Mouse (Mus musculus) cerebral cortex, adult 2 months (tissue): ENCODE data around the gene Klrd1.

Source experiments
- WGBS: fragments of 180-500 bp; shearing (Covaris S2); methylation state at CpG from one replicate; pipeline ENCODE4 v1.1.7; 2018; 5-methylcytosine and 5-hydroxymethylcytosine counted together

Gene Klrd1

GRCm38 (mm10) chr6:129591508-129591907, at the start of gene Klrd1:
Gene Klrd1 (plus strand): TSS chr6:129591782.
- WGBS = 74% methylated on average over 3 of the region's 3 CpGs

- 55% methylated on average over 9 of the region's 9 CpGs for WGBS
These were observed 49.7 kb upstream of the Klrd1 start for GRCm38 (mm10) chr6:129541931-129542330.

GRCm38 (mm10) chr6:129542540-129542939, 49.0 kb upstream of the Klrd1 start:
- 59% methylated on average over 3 of the region's 3 CpGs for WGBS

- 42% methylated on average over 6 of the region's 6 CpGs for WGBS
These were observed 47.6 kb upstream of the Klrd1 start for GRCm38 (mm10) chr6:129543709-129544606.

GRCm38 (mm10) chr6:129547277-129547676, 44.3 kb upstream of the Klrd1 start:
- 88% methylated on average over 2 of the region's 2 CpGs for WGBS

GRCm38 (mm10) chr6:129548009-129548408, 43.6 kb upstream of the Klrd1 start:
- 77% methylated on average over 3 of the region's 3 CpGs for WGBS

- 11% methylated on average over 12 of the region's 12 CpGs for WGBS
These were observed 32.5 kb upstream of the Klrd1 start for GRCm38 (mm10) chr6:129558946-129559640.

- WGBS = 54% methylated on average over 4 of the region's 4 CpGs
These were observed 31.9 kb upstream of the Klrd1 start for GRCm38 (mm10) chr6:129559641-129560027.

GRCm38 (mm10) chr6:129565257-129565656, 26.3 kb upstream of the Klrd1 start:
- 85% methylated on average over 2 of the region's 2 CpGs for WGBS

GRCm38 (mm10) chr6:129575315-129575714, 16.3 kb upstream of the Klrd1 start:
- 47% methylated on average over 2 of the region's 2 CpGs for WGBS

GRCm38 (mm10) chr6:129577605-129578004, 14.0 kb upstream of the Klrd1 start, which contains the start of gene Klre1:
Gene Klre1 (plus strand): TSS chr6:129577905.
- WGBS = 92% methylated on average over 8 of the region's 8 CpGs

GRCm38 (mm10) chr6:129581274-129581673, 10.3 kb upstream of the Klrd1 start:
- WGBS = 61% methylated on average over 4 of the region's 4 CpGs

GRCm38 (mm10) chr6:129581896-129582295, 9.7 kb upstream of the Klrd1 start:
- 87% methylated on average over 4 of the region's 4 CpGs for WGBS

GRCm38 (mm10) chr6:129583014-129583413, 8.6 kb upstream of the Klrd1 start:
- 75% methylated on average over 3 of the region's 3 CpGs for WGBS

- whole genome bisulfite sequencing = 85% methylated on average over 4 of the region's 4 CpGs
These were observed 32.2 kb downstream of the Klrd1 start, which contains the start of gene Klrk1 for GRCm38 (mm10) chr6:129623735-129624134. Gene Klrk1 (minus strand): TSS chr6:129623864.

GRCm38 (mm10) chr6:129631046-129631445, 39.5 kb downstream of the Klrd1 start:
- 71% methylated on average over 2 of the region's 2 CpGs for WGBS

- WGBS = 90% methylated on average over 3 of the region's 3 CpGs
These were observed 51.7 kb downstream of the Klrd1 start, which contains the start of gene Klrc3 for GRCm38 (mm10) chr6:129643237-129643636. Gene Klrc3 (minus strand): TSS chr6:129643337.

GRCm38 (mm10) chr6:129644054-129644453, 52.5 kb downstream of the Klrd1 start:
- WGBS = 89% methylated on average over 2 of the region's 3 CpGs
